Mouse (Mus musculus) heart, embryonic 14.5 days (tissue): ENCODE data around the gene Foxf2. TPM values are rescaled to one million over a fixed set of nuclear protein-coding genes. Genes with fewer than 3 reads are reported as not detected.
A peak's percentile ranks its signal among the peaks of the same experiment; 100 is the strongest.

Experiments
- ATAC-seq: fragments of 200-750 bp; cut with Nextera tagmentation; 2 replicates; pipeline ENCODE4 v1.8.0; 2017; ENCODE audit warnings: low read depth, moderate TSS enrichment; ENCODE audit not compliant: insufficient number of reproducible peaks, insufficient read depth, low FRiP score
- H3K27ac ChIP-seq, 2 experiments: fragments of 200-500 bp in 1 of 2; fragments of 300-500 bp in 1 of 2; sonication (generic) in 1 of 2; replicated peaks in 1 of 2; 2 replicates each; pipeline ENCODE4 v1.5.1; 2012 to 2014; ENCODE audit warnings: low read depth in 2 of 2, low read length in 2 of 2, control low read depth in 1 of 2, mild to moderate bottlenecking in 1 of 2, mixed read lengths in 1 of 2; ENCODE audit not compliant: control insufficient read depth in 1 of 2, insufficient read depth in 1 of 2
- H3K27me3 ChIP-seq: fragments of 300-500 bp; sonication (generic); 2 replicates; pipeline ENCODE4 v1.6.1; 2014; ENCODE audit warnings: mild to moderate bottlenecking, low read length, control low read depth; ENCODE audit not compliant: control insufficient read depth, insufficient read depth
- H3K36me3 ChIP-seq: fragments of 300-500 bp; sonication (generic); 2 replicates; pipeline ENCODE4 v1.6.1; 2014; ENCODE audit warnings: mild to moderate bottlenecking, control low read depth, low read length, mixed read lengths; ENCODE audit not compliant: control insufficient read depth, insufficient read depth
- H3K4me1 ChIP-seq, 2 experiments: fragments of 200-500 bp in 1 of 2; fragments of 300-500 bp in 1 of 2; sonication (generic) in 1 of 2; 2 replicates each; pipeline ENCODE4 v1.6.1; 2012 to 2014; ENCODE audit warnings: low read length in 2 of 2, control low read depth in 1 of 2, mixed read lengths in 1 of 2; ENCODE audit not compliant: control insufficient read depth in 2 of 2, insufficient read depth in 2 of 2
- H3K4me2 ChIP-seq: fragments of 300-500 bp; sonication (generic); 2 replicates; pipeline ENCODE4 v1.6.1; 2014; ENCODE audit warnings: mild to moderate bottlenecking, low read length
- H3K4me3 ChIP-seq, 2 experiments: fragments of 200-500 bp in 1 of 2; fragments of 300-500 bp in 1 of 2; sonication (generic) in 1 of 2; 2 replicates each; pipeline ENCODE4 v1.5.1; 2012 to 2014; ENCODE audit warnings: low read length in 2 of 2, mild to moderate bottlenecking in 2 of 2, control low read depth in 1 of 2, low read depth in 1 of 2, moderate library complexity in 1 of 2; ENCODE audit not compliant: control insufficient read depth in 1 of 2, insufficient read depth in 1 of 2
- H3K9ac ChIP-seq: fragments of 300-500 bp; sonication (generic); 2 replicates; pipeline ENCODE4 v1.6.1; 2014; ENCODE audit warnings: mild to moderate bottlenecking, low read length
- H3K9me3 ChIP-seq: fragments of 300-500 bp; sonication (generic); 2 replicates; pipeline ENCODE4 v1.6.1; 2016; ENCODE audit warnings: low read length, control low read depth; ENCODE audit not compliant: control insufficient read depth
- WGBS: fragments of 180-500 bp; shearing (Covaris S2); extraction: QIAGEN DNeasy Blood & Tissue Kit; methylation state at CpG from one replicate; pipeline ENCODE4 v1.1.7; 2014; 5-methylcytosine and 5-hydroxymethylcytosine counted together
- polyA plus RNA-seq: library from polyadenylated mRNA; unstranded; fragments of >200 nt; fragmentation: Nextera tagmentation; extraction: Ambion mirVana; gene quantifications from 2 replicates; pipeline ENCODE4 v1.2.1, GENCODE M21; 2014

Gene Foxf2
- polyA plus RNA-seq, 1 experiment from 2014 or later = 0.11 TPM

- Histone ChIP-seq H3K27ac (no peak overlapping the region), H3K4me1 (no peaks in the 10 kb centered on the region), H3K4me3 (no peak overlapping the region), H3K4me2 (no peak overlapping the region), H3K36me3 (no peaks in the 10 kb centered on the region), H3K9me3 (no peaks in the 10 kb centered on the region), H3K27me3 (no peaks in the 10 kb centered on the region), H3K9ac (no peak overlapping the region)
- WGBS = 80% methylated on average over 6 of the region's 6 CpGs
- ATAC-seq = no peak
Measured at GRCm38 (mm10) chr13:31603964-31604363, 21.7 kb upstream of the Foxf2 start.

GRCm38 (mm10) chr13:31614724-31615465 lies 10.7 kb upstream of the Foxf2 start:
- H3K27me3 ChIP-seq = peaks cover 93% of the 10 kb centered on the region
- WGBS = 2% methylated on average over 38 of the region's 38 CpGs
- H3K9ac ChIP-seq = no peak overlapping the region
- H3K4me2 ChIP-seq = no peak overlapping the region
- ATAC-seq = no peak
- H3K36me3 ChIP-seq = no peaks in the 10 kb centered on the region
- no peaks in the 10 kb centered on the region for H3K9me3 ChIP-seq
- no peak overlapping the region for H3K27ac ChIP-seq
- no peak overlapping the region for H3K4me3 ChIP-seq
- H3K4me1 ChIP-seq = peaks cover 0 to 11% of the 10 kb centered on the region in 2 experiments; a peak in 2 of 4 replicates

- Histone ChIP-seq H3K36me3 (no peaks in the 10 kb centered on the region), H3K9ac (no peak overlapping the region), H3K27ac (no peak overlapping the region), H3K4me1 (peaks cover 0 to 11% of the 10 kb centered on the region in 2 experiments; a peak in 2 of 4 replicates), H3K9me3 (no peaks in the 10 kb centered on the region), H3K4me3 (no peak overlapping the region), H3K27me3 (peaks cover 96% of the 10 kb centered on the region), H3K4me2 (no peak overlapping the region)
- ATAC-seq = no peak
- WGBS = 2% methylated on average over 17 of the region's 17 CpGs
Measured at GRCm38 (mm10) chr13:31615561-31616165, 10.0 kb upstream of the Foxf2 start.

- Histone ChIP-seq H3K9ac (no peak overlapping the region), H3K4me3 (peak overlapping the region; percentile 28 to 35), H3K27me3 (peaks cover 100% of the 10 kb centered on the region), H3K27ac (no peak overlapping the region), H3K4me1 (peaks cover 0 to 11% of the 10 kb centered on the region in 2 experiments; a peak in 2 of 4 replicates), H3K4me2 (peak overlapping the region; percentile 75), H3K9me3 (no peaks in the 10 kb centered on the region), H3K36me3 (no peaks in the 10 kb centered on the region)
- WGBS = 4% methylated on average over 12 of the region's 12 CpGs
- ATAC-seq = no peak
Measured at GRCm38 (mm10) chr13:31618001-31618400, 7.6 kb upstream of the Foxf2 start.

GRCm38 (mm10) chr13:31618416-31618815 lies 7.2 kb upstream of the Foxf2 start:
- peak overlapping the region; percentile 28 to 35 for H3K4me3 ChIP-seq
- peaks cover 0 to 11% of the 10 kb centered on the region in 2 experiments; a peak in 2 of 4 replicates for H3K4me1 ChIP-seq
- H3K27me3 ChIP-seq = peaks cover 100% of the 10 kb centered on the region
- no peak overlapping the region for H3K9ac ChIP-seq
- no peaks in the 10 kb centered on the region for H3K9me3 ChIP-seq
- H3K36me3 ChIP-seq = no peaks in the 10 kb centered on the region
- no peak overlapping the region for H3K27ac ChIP-seq
- H3K4me2 ChIP-seq = peak overlapping the region; percentile 75
- under 1% methylated on average over 14 of the region's 14 CpGs for WGBS
- no peak for ATAC-seq

GRCm38 (mm10) chr13:31618919-31619655 lies 6.5 kb upstream of the Foxf2 start:
- Histone ChIP-seq H3K4me1 (peaks cover 0 to 11% of the 10 kb centered on the region in 2 experiments; a peak in 2 of 4 replicates), H3K27ac (no peak overlapping the region), H3K36me3 (no peaks in the 10 kb centered on the region), H3K4me2 (peak overlapping the region; percentile 75), H3K9me3 (no peaks in the 10 kb centered on the region), H3K4me3 (no peak overlapping the region), H3K9ac (no peak overlapping the region), H3K27me3 (peaks cover 100% of the 10 kb centered on the region)
- no peak for ATAC-seq
- 2% methylated on average over 18 of the region's 18 CpGs for WGBS

- under 1% methylated on average over 33 of the region's 33 CpGs for WGBS
- ATAC-seq = no peak
Measured at GRCm38 (mm10) chr13:31619826-31620498, 5.7 kb upstream of the Foxf2 start.

More at GRCm38 (mm10) chr13:31619826-31620498, 5.7 kb upstream of the Foxf2 start:
- Histone ChIP-seq H3K27me3 (peaks cover 100% of the 10 kb centered on the region), H3K27ac (no peak overlapping the region), H3K4me1 (peaks cover 0 to 12% of the 10 kb centered on the region in 2 experiments; a peak in 3 of 4 replicates), H3K9me3 (no peaks in the 10 kb centered on the region), H3K4me3 (peak overlapping the region in 1 of 2 experiments; percentile 15; a peak in 2 of 4 replicates), H3K9ac (no peak overlapping the region), H3K36me3 (no peaks in the 10 kb centered on the region), H3K4me2 (peak overlapping the region; percentile 32)
